Mouse (Mus musculus) MN1 (cell line): ENCODE measurements around the gene Slc1a1.

Experiments
- DNase-seq: peaks from one replicate; pipeline ENCODE4 v3.0.0-alpha.2; 2016; ENCODE audit warnings: low spot score

The Slc1a1 gene

GRCm38 (mm10) chr19:28834798-28835499, at the start of gene Slc1a1:
Slc1a1 (plus strand) TSS chr19:28835049.
- DNase-seq, result no peak

- no peak for DNase-seq
Measured at GRCm38 (mm10) chr19:28790196-28790595, 44.7 kb upstream of the Slc1a1 start.

DNA sequence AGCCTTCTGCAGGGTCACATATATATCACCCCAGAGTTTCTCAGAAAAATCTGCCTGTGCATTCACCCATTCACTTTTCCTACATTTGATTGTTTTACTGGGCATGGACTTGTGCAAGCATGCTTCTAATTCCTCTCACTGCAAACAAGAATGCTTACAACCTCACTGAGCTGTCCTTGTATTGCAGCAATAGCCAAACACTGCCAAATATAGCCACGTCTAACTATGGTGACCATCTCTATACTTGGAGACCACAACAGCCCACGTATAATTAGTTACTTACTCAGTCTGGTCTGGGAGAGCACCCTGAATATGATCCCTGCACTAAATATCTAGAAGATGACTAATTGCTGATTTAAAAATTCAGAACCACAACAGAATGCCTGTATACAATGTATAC, 41.5 kb upstream of the Slc1a1 start:
- no peak for DNase-seq

GRCm38 (mm10) chr19:28796146-28796848, 38.6 kb upstream of the Slc1a1 start:
- no peak for DNase-seq

DNA sequence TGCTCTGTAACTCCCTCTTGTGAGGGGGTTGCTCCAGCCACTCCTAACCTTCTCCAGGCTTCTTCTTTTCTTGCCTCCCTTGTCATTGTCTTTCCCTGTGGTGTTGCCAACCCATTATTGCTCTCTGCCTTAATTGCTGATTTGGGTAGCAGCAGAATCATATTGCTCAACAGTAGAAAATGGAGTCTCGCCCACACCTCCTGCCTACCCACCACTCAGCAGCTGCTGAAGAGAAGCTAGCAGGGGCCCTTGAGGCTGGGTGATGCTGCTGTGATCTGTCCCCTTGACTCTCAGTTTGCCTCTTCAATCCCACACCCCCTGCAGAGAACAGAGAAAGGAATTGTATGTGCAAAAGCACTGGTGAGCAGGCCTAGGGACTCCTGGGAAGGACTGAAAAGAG, 37.9 kb upstream of the Slc1a1 start:
- DNase-seq, result no peak

DNA sequence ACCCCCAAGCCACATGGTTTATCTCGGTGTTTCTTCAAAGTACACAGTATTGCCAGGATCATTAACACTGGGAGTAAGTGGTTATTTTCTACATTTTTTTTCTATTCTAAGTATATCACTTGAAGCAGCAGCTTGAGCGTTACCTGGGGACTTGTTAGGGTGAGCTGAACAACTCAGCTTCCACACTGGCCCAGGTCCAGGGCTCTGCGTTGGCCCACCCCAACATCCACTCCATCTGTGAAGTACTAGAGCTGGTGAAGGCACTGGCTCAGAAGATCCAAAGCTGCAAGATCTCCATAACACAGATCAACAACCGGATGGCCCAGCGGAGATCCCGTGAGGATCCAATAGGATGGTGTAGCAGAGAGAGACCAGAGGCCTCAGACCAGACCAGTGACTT, 37.2 kb upstream of the Slc1a1 start:
- DNase-seq, result no peak

GRCm38 (mm10) chr19:28800448-28800847, 34.4 kb upstream of the Slc1a1 start:
- DNase-seq, result no peak

- no peak for DNase-seq
Measured at GRCm38 (mm10) chr19:28806276-28806675, 28.6 kb upstream of the Slc1a1 start.

GRCm38 (mm10) chr19:28806821-28807496, 27.9 kb upstream of the Slc1a1 start:
- no peak for DNase-seq

- DNase-seq, result no peak
Measured at GRCm38 (mm10) chr19:28807497-28807871, 27.4 kb upstream of the Slc1a1 start.

- DNase-seq, result no peak
Measured at GRCm38 (mm10) chr19:28818286-28818685, 16.6 kb upstream of the Slc1a1 start.

- no peak for DNase-seq
Measured at GRCm38 (mm10) chr19:28827697-28828328, 7.0 kb upstream of the Slc1a1 start.

- no peak for DNase-seq
Measured at GRCm38 (mm10) chr19:28831324-28831723, 3.5 kb upstream of the Slc1a1 start.

GRCm38 (mm10) chr19:28832605-28833004, 2.2 kb upstream of the Slc1a1 start:
- no peak for DNase-seq

DNA sequence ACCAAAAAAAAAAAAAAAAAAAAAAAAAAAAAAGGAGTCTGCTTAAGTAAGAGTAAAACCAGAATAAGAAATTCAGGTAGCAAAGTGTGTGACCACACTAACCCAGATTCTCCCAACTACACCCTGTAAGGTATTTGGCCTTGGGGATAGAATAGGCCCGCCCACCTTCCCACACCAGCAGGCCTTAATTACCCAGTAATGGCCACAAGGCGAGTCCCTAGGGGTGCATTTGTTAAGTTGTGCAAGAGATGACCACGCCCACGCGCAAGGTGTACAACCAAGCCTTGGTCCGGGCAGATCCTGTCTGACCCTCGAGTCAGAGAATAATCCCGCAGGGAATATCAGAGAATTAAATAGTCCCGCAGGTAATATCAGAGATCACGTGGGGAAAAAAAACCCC, 461 bp upstream of the Slc1a1 start:
- DNase-seq, result no peak

DNA sequence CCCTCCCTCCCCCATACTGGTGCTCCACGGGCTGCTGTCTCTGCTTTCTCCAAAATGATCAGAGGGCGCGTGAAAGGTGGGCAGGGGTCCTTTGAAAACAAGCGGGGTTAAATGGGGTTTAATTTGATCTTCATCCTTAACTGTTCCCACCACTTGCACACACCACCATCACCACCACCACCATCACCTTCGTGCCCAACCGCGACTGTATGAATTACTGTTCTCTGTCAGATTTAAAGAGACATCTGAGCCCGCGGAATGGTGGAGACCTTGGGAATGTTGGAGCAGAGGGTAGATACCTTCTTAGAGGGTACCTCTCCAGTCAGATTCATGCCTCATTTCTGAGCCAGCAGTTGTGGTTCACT, 633 bp downstream of the Slc1a1 start:
- DNase-seq, result no peak

DNA sequence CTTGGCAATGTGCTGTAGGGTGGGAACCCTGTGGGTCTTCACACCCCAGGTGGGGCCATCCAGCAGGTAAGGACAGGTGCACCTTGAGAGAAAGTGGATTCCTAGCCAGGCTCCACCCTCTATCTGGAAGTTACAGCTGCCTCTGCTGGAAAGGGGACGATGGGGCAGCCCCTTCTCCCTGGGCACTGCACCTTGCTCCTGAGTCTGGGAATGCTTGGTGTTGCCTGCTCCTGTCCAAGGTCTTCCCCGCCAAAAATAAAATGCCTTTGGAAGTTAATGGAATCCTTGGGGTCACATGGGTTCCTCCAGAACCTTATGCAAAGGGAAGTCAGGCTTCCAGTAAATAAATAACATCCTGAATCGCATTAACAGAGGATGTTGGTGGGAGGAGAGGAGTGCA, 1.3 kb downstream of the Slc1a1 start:
- no peak for DNase-seq

DNA sequence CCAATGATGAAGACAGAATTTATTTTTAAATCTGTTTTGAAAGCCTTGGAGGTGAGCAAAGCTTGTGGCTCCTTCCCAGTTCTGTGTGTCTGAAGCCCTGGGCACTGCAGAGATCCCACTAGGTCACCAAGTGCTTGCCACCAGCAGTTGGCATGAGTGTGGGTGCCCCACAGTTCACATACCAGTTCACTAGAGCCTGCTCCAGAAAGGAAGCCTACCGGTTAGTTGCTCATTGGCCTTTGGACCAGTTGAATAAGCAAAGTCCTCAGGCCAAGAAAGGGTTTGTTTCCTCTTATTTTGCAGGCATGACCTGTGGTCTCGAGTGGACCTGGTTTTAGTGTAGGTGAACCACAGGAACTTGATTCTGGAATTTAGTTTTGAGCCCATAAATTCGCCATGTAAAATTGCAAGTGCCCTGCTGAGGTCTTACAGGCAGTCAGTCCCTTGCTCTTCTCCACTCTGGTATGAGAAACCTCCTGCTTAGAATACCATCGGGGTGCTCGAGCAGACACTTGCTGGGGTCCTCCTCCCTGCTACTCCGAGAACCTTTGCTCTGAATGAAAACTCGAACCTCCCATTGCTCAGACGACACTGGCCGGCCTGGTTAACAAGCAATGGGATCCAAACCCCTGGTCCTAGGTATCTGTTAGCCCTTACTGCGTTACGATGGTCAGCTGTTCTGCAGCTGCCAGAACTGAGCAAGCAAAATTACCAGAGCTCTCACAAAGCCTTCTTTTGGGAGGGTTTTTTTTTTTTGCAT, 2.0 kb downstream of the Slc1a1 start:
- no peak for DNase-seq

DNA sequence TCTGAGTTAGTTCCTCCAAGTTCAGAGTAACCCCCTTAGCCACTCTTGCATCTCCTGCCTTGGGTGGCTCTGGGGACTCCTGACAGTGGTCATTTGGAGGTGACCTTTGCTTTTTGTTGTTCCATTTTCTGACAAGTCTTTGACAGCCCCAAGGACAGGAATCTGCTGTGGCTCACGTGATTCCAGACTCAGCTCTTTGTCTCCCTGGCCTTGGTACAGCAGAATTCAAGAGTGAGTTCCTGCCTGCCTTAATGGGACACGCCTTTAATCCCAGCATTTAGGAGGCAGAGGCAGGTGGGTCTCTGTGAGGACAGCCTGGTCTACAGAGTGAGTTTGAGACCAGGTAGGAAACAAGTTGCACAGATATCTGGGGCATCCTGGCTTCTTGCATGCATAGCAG, 3.9 kb downstream of the Slc1a1 start:
- no peak for DNase-seq

- DNase-seq, result no peak
Measured at GRCm38 (mm10) chr19:28844946-28845710, 10.3 kb downstream of the Slc1a1 start.

DNA sequence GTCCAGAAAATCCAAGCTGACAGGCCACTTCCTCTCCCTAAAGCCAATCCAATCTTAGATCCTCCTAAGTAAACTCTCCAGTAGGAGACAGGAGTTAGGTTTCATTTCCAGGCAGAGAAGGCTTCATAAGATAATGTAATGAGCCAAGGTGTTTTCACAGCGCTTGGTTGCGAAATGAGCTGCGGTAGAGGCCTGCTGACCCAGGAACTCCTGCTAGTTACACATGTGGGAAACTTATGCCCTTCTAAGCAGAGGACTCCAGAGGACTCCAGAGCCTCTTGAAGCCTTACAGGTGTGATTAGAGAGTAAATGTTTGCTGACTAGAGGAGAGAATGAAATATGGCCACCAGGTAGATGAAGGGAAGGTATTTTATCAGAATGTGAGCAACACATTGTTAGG, 15.7 kb downstream of the Slc1a1 start:
- no peak for DNase-seq
